Mouse (Mus musculus) kidney, embryonic 16.5 days (tissue): ENCODE measurements around the gene Zfp560. TPM values are rescaled to one million over a fixed set of nuclear protein-coding genes. Genes with fewer than 3 reads are reported as not detected.

Experiments used
- ATAC-seq: fragments of 200-750 bp; cut with Nextera tagmentation; 2 replicates; pipeline ENCODE4 v1.8.0; 2017; ENCODE audit warnings: moderate TSS enrichment; ENCODE audit not compliant: low FRiP score, low TSS enrichment
- H3K27ac ChIP-seq: fragments of 300-500 bp; sonication (generic); 2 replicates; pipeline ENCODE4 v1.5.1; 2014; ENCODE audit warnings: low read length
- H3K27me3 ChIP-seq: fragments of 300-500 bp; sonication (generic); 2 replicates; pipeline ENCODE4 v1.6.1; 2014; ENCODE audit warnings: low read length, control low read depth, mixed read lengths; ENCODE audit not compliant: insufficient read depth
- H3K36me3 ChIP-seq: fragments of 300-500 bp; sonication (generic); 2 replicates; pipeline ENCODE4 v1.6.1; 2014; ENCODE audit warnings: low read length, control low read depth, mixed read lengths; ENCODE audit not compliant: insufficient read depth
- H3K4me1 ChIP-seq: fragments of 300-500 bp; sonication (generic); 2 replicates; pipeline ENCODE4 v1.6.1; 2014; ENCODE audit warnings: low read length, control low read depth, mixed read lengths; ENCODE audit not compliant: insufficient read depth
- H3K4me2 ChIP-seq: fragments of 300-500 bp; sonication (generic); replicated peaks from 2 replicates; pipeline ENCODE4 v1.6.1; 2014; ENCODE audit warnings: low read depth, low read length
- H3K4me3 ChIP-seq: fragments of 300-500 bp; sonication (generic); 2 replicates; pipeline ENCODE4 v1.5.1; 2014; ENCODE audit warnings: mild to moderate bottlenecking, low read length
- H3K9ac ChIP-seq: fragments of 300-500 bp; sonication (generic); replicated peaks from 2 replicates; pipeline ENCODE4 v1.6.1; 2014; ENCODE audit warnings: low read length
- H3K9me3 ChIP-seq: fragments of 300-500 bp; sonication (generic); 2 replicates; pipeline ENCODE4 v1.6.1; 2016; ENCODE audit warnings: low read length, control low read depth
- WGBS: fragments of 180-500 bp; shearing (Covaris S2); extraction: QIAGEN DNeasy Blood & Tissue Kit; methylation state at CpG from one replicate; pipeline ENCODE4 v1.1.7; 2014; 5-methylcytosine and 5-hydroxymethylcytosine counted together
- polyA plus RNA-seq: library from polyadenylated mRNA; unstranded; fragments of >200 nt; fragmentation: Nextera tagmentation; extraction: Ambion mirVana; gene quantifications from 2 replicates; pipeline ENCODE4 v1.2.1, GENCODE M21; 2015

Zfp560 gene
- 27.1 and 31.3 TPM in 2 replicates for polyA plus RNA-seq

GRCm38 (mm10) chr9:20384532-20385342 is at the start of gene Zfp560:
TSS of gene Zfp560 (minus strand) at chr9:20385177.
- peak within 1 kb of the TSS; percentile 72 for H3K9ac ChIP-seq
- H3K4me2 ChIP-seq = peak within 1 kb of the TSS; percentile 85
- 2% methylated on average over 40 of the region's 40 CpGs for WGBS
- H3K27ac ChIP-seq = peak within 1 kb of the TSS; percentile 58
- H3K4me3 ChIP-seq = peak within 1 kb of the TSS; percentile 64
- no peaks in the 10 kb centered on the region for H3K27me3 ChIP-seq
- H3K4me1 ChIP-seq = peaks cover 9% of the 10 kb centered on the region; the same call in 1 of the 2 replicates
- peak; percentile 99 for ATAC-seq
- H3K36me3 ChIP-seq = no peaks in the 10 kb centered on the region
- 0 out of 2 replicates have a peak, but pooled peaks cover 4% of the 10 kb centered on the region for H3K9me3 ChIP-seq

GRCm38 (mm10) chr9:20430004-20430403 is 45.0 kb upstream of the Zfp560 start:
- H3K4me3 ChIP-seq = no peak overlapping the region

GRCm38 (mm10) chr9:20411460-20411859 is 26.5 kb upstream of the Zfp560 start:
- Histone ChIP-seq H3K36me3 (no peaks in the 10 kb centered on the region), H3K4me2 (no peak overlapping the region), H3K9ac (no peak overlapping the region), H3K27me3 (no peaks in the 10 kb centered on the region), H3K9me3 (no peaks in the 10 kb centered on the region), H3K4me3 (no peak overlapping the region), H3K4me1 (no peaks in the 10 kb centered on the region), H3K27ac (no peak overlapping the region)
- WGBS = 24% methylated on average over 1 of the region's 1 CpGs
- ATAC-seq = no peak

More at GRCm38 (mm10) chr9:20430004-20430403, 45.0 kb upstream of the Zfp560 start:
- no peak overlapping the region for H3K9ac ChIP-seq
- no peaks in the 10 kb centered on the region for H3K4me1 ChIP-seq
- H3K27me3 ChIP-seq = no peaks in the 10 kb centered on the region
- no peaks in the 10 kb centered on the region for H3K9me3 ChIP-seq
- H3K4me2 ChIP-seq = no peak overlapping the region
- no peak overlapping the region for H3K27ac ChIP-seq
- 0 out of 2 replicates have a peak, but pooled peaks cover 2% of the 10 kb centered on the region for H3K36me3 ChIP-seq
- ATAC-seq = no peak
- 85% methylated on average over 3 of the region's 3 CpGs for WGBS

- no peaks in the 10 kb centered on the region for H3K9me3 ChIP-seq
- H3K27me3 ChIP-seq = no peaks in the 10 kb centered on the region
- H3K9ac ChIP-seq = no peak overlapping the region
- H3K4me3 ChIP-seq = no peak overlapping the region
- H3K27ac ChIP-seq = no peak overlapping the region
- H3K4me2 ChIP-seq = no peak overlapping the region
- WGBS = 89% methylated on average over 2 of the region's 2 CpGs
- ATAC-seq = no peak
- H3K4me1 ChIP-seq = no peaks in the 10 kb centered on the region
- H3K36me3 ChIP-seq = no peaks in the 10 kb centered on the region
Observed at GRCm38 (mm10) chr9:20409319-20409718, 24.3 kb upstream of the Zfp560 start.

- Histone ChIP-seq H3K27ac (peak overlapping the region; percentile 58), H3K4me3 (peak overlapping the region; percentile 64), H3K4me2 (peak overlapping the region; percentile 85), H3K27me3 (no peaks in the 10 kb centered on the region), H3K4me1 (peaks cover 9% of the 10 kb centered on the region; the same call in 1 of the 2 replicates), H3K36me3 (no peaks in the 10 kb centered on the region), H3K9me3 (0 out of 2 replicates have a peak, but pooled peaks cover 4% of the 10 kb centered on the region), H3K9ac (peak overlapping the region; percentile 72)
- peak; percentile 67; the same call in 1 of the 2 replicates for ATAC-seq
- 12% methylated on average over 16 of the region's 16 CpGs for WGBS
Observed at GRCm38 (mm10) chr9:20385343-20385703, 346 bp upstream of the Zfp560 start.

- Histone ChIP-seq H3K9ac (no peak overlapping the region), H3K4me3 (no peak overlapping the region), H3K27me3 (no peaks in the 10 kb centered on the region), H3K9me3 (0 out of 2 replicates have a peak, but pooled peaks cover 6% of the 10 kb centered on the region), H3K27ac (no peak overlapping the region), H3K4me1 (peaks cover 9% of the 10 kb centered on the region; the same call in 1 of the 2 replicates), H3K4me2 (peak overlapping the region; percentile 85), H3K36me3 (no peaks in the 10 kb centered on the region)
- no peak for ATAC-seq
- 74% methylated on average over 7 of the region's 7 CpGs for WGBS
Observed at GRCm38 (mm10) chr9:20383659-20384058, 1.3 kb downstream of the Zfp560 start.

GRCm38 (mm10) chr9:20374712-20375111 is 10.3 kb downstream of the Zfp560 start:
- no peak overlapping the region for H3K4me2 ChIP-seq
- H3K27me3 ChIP-seq = no peaks in the 10 kb centered on the region
- no peaks in the 10 kb centered on the region for H3K36me3 ChIP-seq
- ATAC-seq = no peak
- H3K9me3 ChIP-seq = 0 out of 2 replicates have a peak, but pooled peaks cover 4% of the 10 kb centered on the region
- H3K4me3 ChIP-seq = no peak overlapping the region
- no peak overlapping the region for H3K27ac ChIP-seq
- WGBS = 89% methylated on average over 1 of the region's 1 CpGs
- no peak overlapping the region for H3K9ac ChIP-seq
- no peaks in the 10 kb centered on the region for H3K4me1 ChIP-seq

GRCm38 (mm10) chr9:20367311-20367710 is 17.7 kb downstream of the Zfp560 start:
- no peak overlapping the region for H3K9ac ChIP-seq
- WGBS = 100% methylated on average over 2 of the region's 2 CpGs

GRCm38 (mm10) chr9:20348501-20348900 is 36.5 kb downstream of the Zfp560 start:
- H3K4me2 ChIP-seq = no peak overlapping the region
- no peak overlapping the region for H3K9ac ChIP-seq
- 90% methylated on average over 4 of the region's 4 CpGs for WGBS
- H3K27ac ChIP-seq = no peak overlapping the region
- no peaks in the 10 kb centered on the region for H3K27me3 ChIP-seq
- no peak for ATAC-seq
- H3K36me3 ChIP-seq = peaks cover 35% of the 10 kb centered on the region
- H3K4me3 ChIP-seq = no peak overlapping the region
- peaks cover 15% of the 10 kb centered on the region for H3K9me3 ChIP-seq
- no peaks in the 10 kb centered on the region for H3K4me1 ChIP-seq

More at GRCm38 (mm10) chr9:20367311-20367710, 17.7 kb downstream of the Zfp560 start:
- Histone ChIP-seq H3K9me3 (peaks cover 15% of the 10 kb centered on the region), H3K4me2 (no peak overlapping the region), H3K36me3 (peaks cover 14% of the 10 kb centered on the region), H3K27ac (no peak overlapping the region), H3K4me1 (no peaks in the 10 kb centered on the region), H3K27me3 (no peaks in the 10 kb centered on the region), H3K4me3 (no peak overlapping the region)
- no peak for ATAC-seq

GRCm38 (mm10) chr9:20335994-20336393 is 49.0 kb downstream of the Zfp560 start, which contains the start of gene Olfr18:
TSS of gene Olfr18 (minus strand) at chr9:20336094.
- Histone ChIP-seq H3K4me3 (no peak within 1 kb of the TSS), H3K27me3 (no peaks in the 10 kb centered on the region), H3K27ac (no peak within 1 kb of the TSS), H3K36me3 (no peaks in the 10 kb centered on the region), H3K9ac (no peak within 1 kb of the TSS), H3K4me2 (no peak within 1 kb of the TSS), H3K4me1 (no peaks in the 10 kb centered on the region), H3K9me3 (no peaks in the 10 kb centered on the region)
- ATAC-seq = no peak
